Mouse (Mus musculus) small intestine, adult 2 months (tissue): Measurements from ENCODE around the gene Sgsm1.

Experiments used
- CTCF ChIP-seq: fragments of 200-500 bp; IDR thresholded peaks from 2 replicates; pipeline ENCODE4 v1.5.1; 2012; ENCODE audit warnings: low read depth, mild to moderate bottlenecking, control low read depth, inconsistent platforms, low read length, moderate library complexity, mixed read lengths; ENCODE audit not compliant: insufficient replicate concordance, insufficient read length; ENCODE audit errors: extremely low read depth
- POLR2A ChIP-seq: fragments of 200-500 bp; IDR thresholded peaks from 2 replicates; pipeline ENCODE4 v1.6.1; 2012; ENCODE audit warnings: low read depth, mild to moderate bottlenecking, control low read depth, inconsistent platforms, low read length, moderate library complexity

GRCm38 (mm10) chr5:113310377-113311003 lies at the start of gene Sgsm1:
- TF ChIP-seq CTCF = peak; percentile 34; the same call in 1 of the 2 replicates
- TF ChIP-seq POLR2A = no peak
